Mouse (Mus musculus): ENCODE measurements around the gene Otop1.

The Otop1 gene

DNA sequence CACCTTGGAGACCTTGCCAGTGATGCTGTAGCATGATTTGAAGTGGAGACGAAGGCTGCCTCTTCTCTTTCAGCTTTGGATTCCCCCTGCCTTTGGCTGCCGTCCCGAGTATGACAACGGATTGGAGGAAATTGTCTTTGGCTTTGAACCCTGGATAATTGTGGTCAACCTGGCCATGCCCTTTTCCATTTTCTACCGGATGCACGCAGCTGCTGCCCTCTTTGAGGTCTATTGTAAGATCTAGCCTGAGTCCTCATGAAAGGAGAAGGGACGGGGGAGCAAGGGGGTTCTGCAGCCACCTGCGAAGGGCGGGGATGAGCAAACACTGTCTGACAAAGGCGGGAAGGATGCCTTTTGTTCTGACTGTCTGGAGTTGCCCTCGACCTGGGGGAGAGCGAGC lies 26.9 kb downstream of the Otop1 start:
- no peak for DNase-seq

DNA sequence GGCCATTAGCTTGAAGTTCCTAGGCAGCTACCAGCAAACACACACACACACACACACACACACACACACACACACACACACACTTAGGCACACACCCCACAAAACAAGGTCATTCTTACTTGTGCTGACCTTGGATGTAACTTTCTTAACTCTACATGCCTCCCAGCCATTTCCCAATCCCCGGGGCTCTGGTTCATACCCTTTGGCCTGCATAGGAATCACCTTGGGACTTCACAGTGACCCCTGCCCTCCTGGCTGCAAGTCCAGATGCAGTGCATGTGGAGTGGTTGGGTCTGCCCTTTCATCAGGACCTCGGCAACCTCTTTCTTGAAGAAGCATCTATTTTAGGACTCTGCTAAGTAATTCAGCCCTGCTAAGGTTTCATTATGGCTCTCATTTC lies 29.5 kb downstream of the Otop1 start:
- peak in 1 of 2 experiments; percentile 38 for DNase-seq

DNA sequence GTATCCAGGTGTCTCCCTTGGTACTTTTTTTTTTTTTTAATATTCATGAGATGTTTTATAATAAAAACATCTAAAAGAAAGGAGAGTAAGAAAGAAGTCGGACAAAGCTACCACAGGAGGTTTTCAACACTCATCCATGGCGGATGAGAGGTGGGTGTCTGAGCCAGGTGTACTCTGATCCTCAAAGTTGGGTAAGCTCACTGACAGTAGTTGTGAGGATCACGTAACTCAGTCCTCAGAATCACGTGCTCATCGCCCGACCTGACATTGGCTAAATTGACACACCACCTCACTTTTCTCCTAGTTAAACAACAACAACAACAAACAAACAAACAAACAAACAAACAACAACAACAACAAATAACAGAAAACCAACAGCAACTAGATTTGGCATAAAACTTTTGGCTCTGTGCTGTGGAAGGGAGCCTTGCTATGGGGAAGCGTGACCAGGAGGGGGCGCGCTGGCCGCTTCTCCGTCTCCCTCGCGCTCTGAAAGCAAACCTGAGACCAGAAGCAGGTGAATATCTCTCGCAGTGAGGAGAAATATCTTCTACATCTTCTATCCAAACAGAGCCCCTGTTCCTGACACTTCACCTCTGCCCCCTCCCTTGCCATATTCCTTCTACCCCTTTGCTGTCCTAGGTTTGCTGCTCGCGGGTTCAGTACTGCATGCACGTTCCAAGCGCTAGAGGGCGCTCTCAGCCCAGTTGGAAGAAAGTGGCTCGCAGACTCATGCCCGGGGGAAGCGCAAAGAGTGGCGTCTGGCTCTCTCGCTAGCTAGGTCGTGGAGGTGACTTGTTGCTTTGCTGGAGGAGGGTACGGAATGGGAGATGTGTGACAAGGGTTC lies 31.7 kb downstream of the Otop1 start:
- peak; percentile 87 to 95 for DNase-seq

DNA sequence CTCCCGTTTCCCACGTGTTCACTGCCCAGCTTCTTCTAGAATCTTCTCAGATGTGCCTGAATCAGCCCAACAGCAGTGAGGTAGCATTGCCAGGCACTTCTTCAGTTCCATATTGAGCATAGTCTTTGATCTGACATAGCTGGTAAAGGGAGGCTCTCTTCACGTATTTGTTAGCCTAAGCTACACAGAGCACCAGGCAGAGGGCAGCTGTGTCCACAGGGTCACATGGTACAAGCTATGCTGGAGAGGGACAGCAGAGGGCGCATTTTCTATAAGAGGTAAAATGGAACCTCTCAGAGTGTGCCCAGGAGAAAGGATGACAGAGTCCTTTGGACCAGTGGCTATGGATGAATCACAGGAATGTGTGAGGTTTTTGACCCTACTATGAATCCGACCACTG lies 33.1 kb downstream of the Otop1 start:
- peak; percentile 72 to 86 for DNase-seq

DNA sequence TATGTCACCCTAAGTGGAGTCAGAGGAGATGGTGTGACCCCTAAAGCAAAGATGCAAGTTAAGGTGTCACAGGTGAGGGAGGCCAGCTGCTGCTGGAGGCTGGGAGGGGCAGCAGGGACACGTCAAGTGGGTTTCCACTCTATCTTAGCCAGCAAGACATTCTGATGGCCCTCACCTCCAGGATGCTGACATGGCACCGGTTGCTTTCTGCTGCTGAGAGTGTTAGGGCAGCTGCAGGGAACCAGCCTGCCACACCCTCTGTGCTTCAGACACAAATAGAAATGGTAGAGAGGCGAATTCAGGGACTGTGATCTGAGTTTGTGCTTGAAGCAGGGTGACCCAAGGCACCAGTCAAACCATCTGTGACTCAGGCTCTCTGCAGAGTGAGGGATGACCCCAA lies 34.0 kb downstream of the Otop1 start:
- DNase-seq: no peak

DNA sequence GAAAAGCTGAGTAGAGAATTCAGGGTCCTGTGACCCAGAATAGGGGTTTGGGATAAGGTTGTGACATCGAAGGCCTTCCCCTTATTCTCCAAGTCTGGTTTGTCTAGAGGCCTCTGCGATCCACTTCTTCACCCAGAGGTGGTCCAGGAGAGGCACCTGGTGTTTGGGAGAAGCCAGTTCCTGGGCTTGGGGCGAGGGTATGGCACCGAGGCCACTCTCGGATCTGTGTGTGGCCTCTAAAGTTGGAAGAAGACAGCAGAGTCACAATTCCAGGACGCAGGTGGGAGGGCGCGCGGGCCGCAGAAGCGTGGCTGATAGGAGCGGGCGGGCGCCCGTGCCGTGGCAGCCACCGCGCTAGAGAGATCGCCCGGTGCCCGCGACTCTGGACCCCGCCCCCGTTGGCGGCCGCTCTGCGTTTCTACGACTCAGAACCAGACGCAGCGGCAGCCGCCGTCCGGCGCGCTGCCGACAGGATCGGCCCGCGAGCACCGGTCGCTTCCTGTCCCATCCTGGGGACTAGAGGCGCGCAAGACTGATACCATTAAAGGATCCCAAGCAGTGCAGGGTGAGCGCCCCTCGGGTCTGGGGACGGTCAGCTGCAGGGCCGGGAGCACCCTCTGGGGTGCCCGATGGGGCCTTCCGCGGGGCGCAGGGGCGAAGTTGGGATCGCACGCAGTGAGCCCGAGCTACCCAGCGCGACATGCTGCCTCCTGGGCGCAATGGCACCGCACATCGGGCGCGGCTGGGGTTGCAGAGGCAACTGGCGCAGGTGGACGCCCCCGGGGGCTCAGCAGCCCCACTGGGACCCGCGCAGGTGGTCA lies 43.4 kb downstream of the Otop1 start, which contains the start of gene Drd5:
Gene Drd5 (plus strand): TSS at position 402 of the 821 bp plus-strand sequence.
- DNase-seq: no peak

DNA sequence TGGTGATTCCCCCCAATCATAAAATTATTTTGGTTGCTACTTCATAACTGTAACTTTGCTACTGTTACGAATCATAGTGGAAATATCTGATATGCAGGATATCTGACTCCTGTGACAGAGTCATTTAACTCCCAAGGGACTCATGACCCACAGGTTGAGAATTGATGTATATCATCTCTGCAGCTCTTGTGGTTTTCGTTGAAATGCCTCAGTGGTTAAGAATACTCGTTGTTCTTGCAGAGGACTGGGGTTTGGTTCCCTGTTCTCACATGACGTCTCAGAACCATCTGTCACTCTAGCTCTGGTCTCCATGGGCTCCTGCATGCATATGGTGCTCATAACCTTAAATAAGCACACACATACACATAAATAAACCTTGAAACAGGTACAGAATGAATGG lies 57.6 kb downstream of the Otop1 start:
- DNase-seq: no peak

DNA sequence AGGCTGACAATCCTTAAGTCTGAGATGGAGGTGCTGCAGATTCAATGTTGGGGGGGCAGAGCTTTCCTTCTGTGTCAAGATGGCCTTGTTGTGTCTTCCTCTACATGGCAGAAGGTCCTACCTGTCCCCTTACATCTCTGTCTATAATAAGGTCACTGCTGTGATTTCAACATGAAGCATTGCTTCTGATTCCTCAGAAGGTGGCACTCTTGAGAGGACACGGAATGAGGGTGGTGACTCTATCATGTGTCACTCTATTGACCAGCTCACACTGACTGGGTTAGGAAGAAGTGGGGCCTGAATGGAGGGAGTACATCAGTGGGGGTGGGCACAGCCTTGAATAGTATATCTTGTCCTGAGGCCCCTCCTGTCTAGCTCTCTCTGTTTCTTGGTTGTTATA lies 58.8 kb downstream of the Otop1 start:
- DNase-seq: no peak

DNA sequence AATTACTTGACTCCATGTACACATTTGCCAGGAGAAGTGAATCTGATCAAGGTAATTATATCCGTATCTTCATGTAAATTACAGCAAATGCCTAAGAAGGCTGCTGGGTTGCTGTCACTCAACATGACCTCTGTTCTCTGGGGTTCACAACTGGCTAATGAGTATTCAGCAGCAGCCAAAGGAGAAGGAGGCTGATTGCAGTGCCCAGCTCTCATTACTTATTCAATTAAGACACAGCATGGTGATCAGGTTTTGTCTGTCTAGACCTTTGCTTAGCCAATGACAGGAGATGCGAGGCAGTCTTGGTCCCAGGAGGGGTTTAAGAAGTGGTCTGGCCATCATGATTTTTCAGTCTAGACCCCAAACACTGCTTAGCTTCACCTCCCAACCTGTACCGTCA lies 67.3 kb downstream of the Otop1 start:
- DNase-seq: no peak

DNA sequence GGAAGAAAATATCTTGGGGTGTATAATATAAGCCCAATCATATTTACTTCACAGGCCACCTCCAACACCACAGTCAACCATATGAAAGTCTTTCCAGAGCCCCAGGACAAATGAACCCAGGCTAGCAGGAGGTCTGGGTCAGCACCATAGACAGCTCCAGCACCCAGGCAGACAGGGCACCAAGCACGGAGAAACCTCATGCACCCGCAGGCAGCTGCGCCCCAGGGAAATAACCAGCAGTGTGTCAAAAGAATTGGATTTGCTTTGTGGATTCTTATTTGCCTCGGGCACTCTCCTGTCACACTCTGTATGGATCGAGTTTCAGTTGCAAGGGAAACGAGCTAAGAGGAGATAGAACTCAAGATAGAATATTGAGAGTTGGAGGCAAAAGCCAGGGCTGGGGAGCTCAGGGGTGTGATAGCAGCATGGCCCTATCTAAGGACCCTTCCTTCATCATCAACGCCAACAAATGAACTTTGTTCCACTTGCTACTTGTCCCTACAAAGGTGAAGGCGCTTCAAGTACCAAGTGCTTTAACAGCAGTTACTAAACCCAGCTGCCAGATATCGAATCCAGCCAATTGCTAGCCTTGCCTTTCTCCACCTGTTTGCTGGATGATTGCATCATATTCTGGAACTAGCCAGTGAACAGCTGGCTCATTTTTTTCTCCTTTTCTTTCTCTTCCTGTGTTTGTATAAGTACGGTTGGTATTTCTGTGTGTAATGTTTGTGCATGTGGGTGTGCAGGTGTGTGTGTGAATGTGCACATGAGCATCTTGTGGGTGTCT lies 71.1 kb downstream of the Otop1 start:
- DNase-seq: peak in 1 of 2 experiments; percentile 38

DNA sequence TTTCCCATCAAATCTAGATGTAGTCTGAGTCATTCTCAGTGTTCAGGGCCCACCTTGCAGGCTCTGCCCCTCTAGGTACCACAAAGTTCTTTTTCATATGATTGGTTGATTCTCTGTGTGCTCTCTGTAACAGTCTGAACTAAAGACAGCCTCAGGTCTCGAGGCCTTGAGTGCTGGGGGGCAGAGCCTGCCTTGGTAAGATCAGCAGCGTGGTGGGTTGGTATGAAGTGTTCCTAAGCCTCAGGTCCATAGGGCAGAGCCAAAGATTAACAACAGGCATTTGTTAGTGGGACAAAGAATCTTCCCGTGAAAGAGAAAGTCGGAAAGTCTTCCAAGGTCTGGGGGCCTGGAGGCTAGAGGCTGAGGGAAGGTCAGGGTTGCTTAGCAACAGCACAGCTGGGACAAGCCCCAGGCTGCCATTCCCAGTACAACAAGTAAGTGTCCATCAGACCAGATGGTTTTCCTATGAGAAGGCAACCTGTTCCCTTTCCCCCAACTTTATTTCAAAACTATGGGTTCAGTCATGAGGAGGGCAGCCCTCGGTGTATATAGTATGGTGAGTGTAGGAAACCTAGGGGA lies 74.7 kb downstream of the Otop1 start:
- no peak for DNase-seq

All from kidney, postnatal 25 days (tissue).